Mouse (Mus musculus) MEL (cell line): ENCODE measurements around the gene Rhox3g.
"Not testable (repeated sequence)": the region's sequence is repeated elsewhere in the genome, so short reads cannot be mapped to it uniquely, and the experiment has no call there.

Experiments
- CTCF ChIP-seq, 3 experiments: IDR thresholded peaks in 2 of 3; conservative IDR thresholded peaks in 1 of 3; 2 replicates each; pipeline ENCODE4 v1.5.1; 2011 to 2012; ENCODE audit warnings: low read length in 3 of 3, low read depth in 2 of 3, mild to moderate bottlenecking in 2 of 3, improper control_type of control experiment in 1 of 3, inconsistent platforms in 1 of 3, mixed read lengths in 1 of 3, moderate library complexity in 1 of 3; ENCODE audit not compliant: control insufficient read depth in 1 of 3, insufficient read depth in 1 of 3, poor library complexity in 1 of 3, severe bottlenecking in 1 of 3
- ETS1 ChIP-seq: IDR thresholded peaks from 2 replicates; pipeline ENCODE4 v1.6.1; 2012; ENCODE audit warnings: low read depth, mild to moderate bottlenecking, inconsistent platforms, low read length, improper control_type of control experiment, moderate library complexity
- MXI1 ChIP-seq: IDR thresholded peaks from 2 replicates; pipeline ENCODE4 v1.6.1; 2011; ENCODE audit warnings: mild to moderate bottlenecking, low read depth, low read length, improper control_type of control experiment
- SMC3 ChIP-seq: IDR thresholded peaks from 2 replicates; pipeline ENCODE4 v1.6.1; 2011; ENCODE audit warnings: low read depth, low read length, improper control_type of control experiment
- ZKSCAN1 ChIP-seq: IDR thresholded peaks from 2 replicates; pipeline ENCODE4 v1.6.1; 2012; ENCODE audit warnings: low read depth, mild to moderate bottlenecking, inconsistent platforms, low read length, improper control_type of control experiment, moderate library complexity

DNA sequence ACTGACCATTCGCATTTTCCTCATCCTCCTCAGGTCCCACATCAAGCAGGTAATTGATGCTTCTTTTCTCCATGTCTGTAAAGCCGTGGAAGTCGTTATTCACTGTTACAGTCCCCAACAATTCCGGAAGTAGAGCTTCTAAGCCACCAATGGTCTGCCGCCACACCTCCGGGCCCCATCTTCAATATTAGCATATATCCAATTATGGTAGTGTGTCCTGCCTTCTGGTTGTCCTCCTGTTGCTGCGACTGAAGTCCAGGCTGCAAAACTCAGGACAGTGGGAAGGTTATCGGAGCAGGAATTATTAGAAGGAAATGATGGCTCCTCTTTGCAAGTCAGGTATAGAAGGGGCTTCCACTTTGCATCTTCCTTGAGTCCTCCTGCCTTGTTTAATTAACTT is 44.8 kb upstream of the Rhox3g start, which contains the start of gene Rhox2h:
- not testable (repeated sequence) for TF ChIP-seq MXI1; CTCF (IDR thresholded peaks at IDR 0.05 in 2 of 3, conservative IDR thresholded peaks at IDR 0.05 in 1 of 3; ENCODE audit: control insufficient read depth in 1 of 3, insufficient read depth in 1 of 3, low read depth in 2 of 3, low read length in 3 of 3, poor library complexity in 1 of 3, severe bottlenecking in 1 of 3); ETS1; ZKSCAN1; SMC3
